Mouse (Mus musculus): ENCODE measurements around the gene Maml1.
"Not testable (repeated sequence)": the region's sequence is repeated elsewhere in the genome, so short reads cannot be mapped to it uniquely, and the experiment has no call there.

The Maml1 gene

DNA sequence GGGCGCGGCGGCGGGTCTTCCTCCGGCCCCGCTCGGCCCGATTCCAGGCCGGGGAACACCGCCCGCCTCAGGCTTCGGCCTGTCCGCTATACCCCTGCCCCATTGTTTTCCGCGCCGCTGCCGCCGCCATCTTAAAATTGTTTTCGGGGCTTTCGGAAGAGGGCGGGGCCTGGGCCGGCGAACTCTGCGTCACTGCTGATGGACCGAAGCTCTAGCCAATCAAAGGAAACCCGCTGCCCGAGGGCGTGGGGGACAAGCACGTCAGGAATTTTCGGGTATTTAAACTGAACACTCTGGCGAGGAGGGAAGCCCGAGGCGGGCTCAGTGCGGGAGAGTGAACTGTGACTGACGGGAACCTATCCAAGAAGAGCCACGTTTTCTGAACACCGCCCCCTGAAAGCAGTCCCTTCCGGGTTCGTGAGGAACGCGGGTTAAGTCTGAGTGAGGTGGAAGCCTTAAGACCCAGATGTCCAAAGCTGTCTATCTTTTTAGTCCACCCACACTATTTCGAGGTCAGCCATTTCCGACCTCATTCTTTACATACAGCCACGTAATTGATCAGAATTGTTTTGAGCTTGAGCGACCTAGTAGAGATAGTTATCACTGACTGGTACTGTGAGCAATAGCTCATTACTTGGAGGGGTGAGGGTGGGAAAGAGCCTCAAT, at the start of gene Maml1:
Gene Maml1 (minus strand): TSS at position 122 of the 666 bp plus-strand sequence.
- peak; percentile 93 for DNase-seq (ENCODE audit: low read depth, low spot score)

DNA sequence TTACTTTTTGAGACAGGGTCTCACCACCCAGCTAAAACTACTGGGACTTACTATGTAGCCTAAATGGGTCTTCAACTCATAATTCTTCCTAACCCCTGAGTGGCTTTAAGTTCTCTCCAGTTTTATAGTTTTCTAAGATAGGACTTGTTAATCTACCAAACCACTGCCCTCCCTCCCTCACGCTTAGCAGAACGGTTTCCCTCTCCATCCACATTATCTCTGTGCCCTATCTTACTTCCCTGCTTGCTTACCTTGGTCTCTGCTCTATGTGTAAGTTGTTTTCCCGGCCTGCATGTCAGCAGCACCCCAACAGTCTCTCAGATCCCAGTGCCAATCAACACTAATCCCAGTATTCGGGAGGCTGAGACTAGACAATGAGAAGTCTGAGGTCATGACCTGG, 44.8 kb upstream of the Maml1 start:
- DNase-seq (ENCODE audit: low read depth, low spot score): no peak

DNA sequence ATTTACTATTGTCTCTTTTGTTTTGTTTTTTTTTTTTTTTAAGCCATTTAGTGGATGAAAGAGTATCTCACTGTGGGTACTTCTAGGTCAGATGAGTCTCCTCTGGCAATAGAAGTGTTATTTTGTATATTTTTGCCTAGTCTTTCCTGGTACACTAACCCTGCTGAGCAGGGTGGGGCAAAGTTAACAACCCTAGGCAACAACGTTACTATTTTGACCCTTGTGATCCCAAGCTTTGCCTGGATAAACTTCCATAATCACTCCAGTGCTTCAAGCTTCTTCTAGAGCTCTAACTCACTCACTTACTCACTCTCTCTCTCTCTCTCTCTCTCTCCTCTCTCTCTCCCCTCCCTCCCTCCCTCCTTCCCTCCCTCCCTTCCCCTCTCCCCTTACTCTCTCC, 44.0 kb upstream of the Maml1 start:
- DNase-seq (ENCODE audit: low read depth, low spot score): no peak

DNA sequence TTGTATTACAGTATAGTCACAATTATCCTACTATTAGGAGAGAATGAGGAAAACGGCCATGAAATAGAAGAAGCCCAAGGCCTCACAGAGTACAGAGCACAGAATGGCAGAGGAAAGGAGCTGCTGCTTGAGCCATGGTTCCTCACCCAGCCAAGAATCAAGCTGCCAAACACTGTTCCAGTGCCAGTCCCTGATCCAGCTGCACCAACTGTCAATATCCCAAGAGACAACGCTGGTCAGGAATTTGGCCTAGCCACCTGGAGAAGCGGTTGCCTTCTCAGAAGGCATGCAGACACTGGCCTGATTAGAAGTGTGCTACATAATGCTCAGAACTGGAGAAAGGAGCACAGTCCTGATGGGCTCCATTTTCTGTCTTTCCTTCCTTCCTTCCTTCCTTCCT, 41.1 kb upstream of the Maml1 start:
- DNase-seq (ENCODE audit: low read depth, low spot score): no peak

DNA sequence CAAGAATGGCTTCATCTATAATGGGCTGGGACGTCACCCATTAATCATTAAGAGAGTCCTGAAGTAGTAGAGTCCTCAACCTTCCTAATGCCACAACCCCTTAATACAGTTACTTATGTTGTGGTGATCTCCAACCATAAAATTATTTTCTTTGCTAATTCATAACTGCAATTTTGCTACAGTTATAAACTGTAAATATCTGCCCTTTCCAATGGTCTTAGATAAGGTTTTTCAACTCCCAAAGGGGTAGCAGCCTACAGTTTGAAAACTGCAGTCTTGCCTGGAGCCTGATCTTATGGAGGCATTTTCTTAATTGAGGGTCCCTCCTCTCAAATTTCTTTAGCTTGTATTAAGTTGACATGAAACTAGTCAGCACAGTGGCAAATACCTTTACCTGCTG, 37.3 kb upstream of the Maml1 start:
- DNase-seq (ENCODE audit: low read depth, low spot score): no peak

DNA sequence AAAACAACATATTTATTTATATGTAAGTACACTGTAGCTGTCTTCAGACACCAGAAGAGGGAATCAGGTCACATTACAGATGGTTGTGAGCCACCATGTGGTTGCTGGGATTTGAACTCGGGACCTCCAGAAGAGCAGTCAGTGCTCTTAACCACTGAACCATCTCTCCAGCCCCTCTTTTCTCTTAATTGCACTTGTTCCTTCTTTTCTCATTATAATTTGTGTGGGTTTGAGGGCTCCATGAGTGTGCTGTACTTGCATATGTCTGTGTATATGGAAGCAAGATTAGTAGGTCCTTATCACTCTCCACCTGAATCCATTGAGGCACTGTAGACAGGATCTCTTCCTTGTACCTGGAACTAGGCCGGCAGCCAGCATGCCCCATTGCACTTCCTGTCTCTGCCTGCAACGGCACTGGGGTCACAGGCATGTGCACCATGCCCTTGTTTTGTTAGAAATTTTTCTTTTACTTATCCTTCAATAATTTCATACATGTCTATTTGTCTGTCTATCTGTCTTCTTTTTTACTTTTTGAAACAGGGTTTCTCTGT, 36.0 kb upstream of the Maml1 start:
- DNase-seq (ENCODE audit: low read depth, low spot score): no peak

DNA sequence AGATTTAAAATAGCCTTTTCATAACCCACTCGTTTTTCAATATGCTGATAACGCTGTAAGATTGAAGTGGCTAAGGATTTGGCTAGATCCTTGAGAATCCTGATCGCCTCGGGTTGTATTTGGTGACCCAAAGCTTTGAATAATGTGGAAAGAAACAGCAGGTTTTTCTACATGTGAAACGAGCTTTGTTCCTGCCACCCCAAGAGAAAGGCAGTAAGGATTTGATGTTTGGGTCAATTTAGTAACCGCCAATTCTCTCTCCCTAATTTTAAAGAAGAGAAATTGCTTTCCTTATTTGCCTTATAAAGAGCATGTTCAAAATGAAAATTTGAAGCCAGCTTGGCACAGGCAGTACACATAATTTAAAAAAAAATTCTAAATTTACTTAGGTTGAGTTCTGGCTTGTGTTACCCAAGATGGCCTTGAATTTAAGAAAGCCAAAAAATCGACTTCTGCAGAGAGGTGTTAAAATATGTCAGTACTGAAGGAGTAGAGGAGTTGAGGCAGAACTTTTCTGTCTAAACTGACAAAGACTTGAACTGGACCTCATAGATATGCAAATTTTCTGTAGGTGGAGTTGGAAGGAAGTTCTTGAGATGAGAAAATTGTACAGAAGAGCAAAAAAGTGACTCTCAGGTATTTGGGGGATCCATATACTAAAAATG, 34.3 kb upstream of the Maml1 start:
- DNase-seq (ENCODE audit: low read depth, low spot score): peak; percentile 8

DNA sequence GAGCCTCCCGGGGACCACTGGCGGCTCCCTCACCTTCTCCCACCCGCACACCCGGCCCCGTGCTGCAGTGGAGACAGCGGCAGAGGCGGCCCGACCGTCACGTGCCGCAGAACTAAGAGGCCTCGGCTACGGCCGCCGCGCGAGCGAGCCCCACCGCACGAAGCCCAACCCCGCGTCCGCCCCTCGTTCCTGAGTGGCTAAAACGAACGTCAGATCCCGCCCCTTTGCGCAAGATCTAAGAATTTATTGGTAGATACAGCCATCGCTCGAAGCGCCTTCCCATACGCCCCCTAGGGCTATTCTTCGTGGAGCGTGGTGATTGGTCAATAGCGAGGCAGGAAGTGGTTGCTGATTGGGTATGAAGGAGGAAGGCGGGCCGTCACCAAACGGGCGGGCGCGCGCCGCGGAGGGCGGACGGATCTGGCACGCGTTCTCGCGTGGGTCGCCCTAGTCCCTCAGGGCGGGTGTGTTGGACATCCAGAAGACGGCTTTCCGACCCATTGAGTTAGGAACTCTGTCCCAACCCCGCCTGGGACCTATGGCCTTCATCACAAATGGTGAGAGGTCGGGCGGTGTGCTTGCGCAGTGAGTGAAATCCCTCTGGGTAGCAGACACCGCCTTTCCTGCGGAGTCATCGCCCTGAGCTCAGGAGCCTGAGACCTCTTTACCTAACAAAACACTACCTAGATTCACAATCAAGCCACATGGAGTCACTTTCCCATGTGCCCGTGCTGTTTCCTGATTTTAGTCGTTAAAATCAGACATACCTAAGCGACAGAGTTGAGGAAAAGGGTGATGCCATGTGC, 33.6 kb upstream of the Maml1 start, which contains the start of gene Canx:
Gene Canx (minus strand): TSS at position 178 of the 806 bp plus-strand sequence.
- DNase-seq (ENCODE audit: low read depth, low spot score): peak; percentile 98

DNA sequence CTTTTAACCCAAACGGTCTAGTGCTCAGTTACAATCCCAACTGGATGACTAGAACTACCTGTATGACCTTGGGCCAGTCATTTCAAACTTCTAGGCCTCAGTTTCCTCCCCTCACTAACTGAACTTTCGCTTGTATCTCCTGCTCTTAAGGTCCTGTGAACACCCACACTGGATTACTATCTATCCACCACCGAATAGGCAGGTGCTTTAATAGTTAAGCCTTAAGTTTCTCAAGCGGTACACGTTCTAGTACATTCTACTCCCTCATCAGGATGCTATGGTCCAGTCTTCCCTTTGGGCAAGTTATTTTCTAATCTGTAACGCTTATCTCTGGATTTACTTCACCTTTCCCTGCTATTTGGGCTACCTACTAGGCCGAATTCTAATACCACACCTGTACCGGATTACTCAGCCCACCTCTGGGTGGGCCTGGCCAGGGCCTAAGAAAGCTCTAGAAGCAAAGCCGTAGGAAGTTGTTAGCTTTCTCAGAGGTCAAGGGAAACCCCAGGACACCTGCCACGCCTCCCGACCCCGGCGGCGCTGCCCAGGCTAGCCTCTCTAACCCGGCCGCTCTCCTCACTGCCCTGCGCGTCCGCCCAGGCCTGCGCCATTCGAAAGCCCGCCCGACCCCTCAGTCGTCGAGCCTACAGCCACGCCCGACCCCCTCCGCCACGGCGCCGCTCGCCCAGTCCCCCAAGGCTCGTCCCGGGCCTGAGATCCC, 32.8 kb upstream of the Maml1 start:
- no peak for DNase-seq (ENCODE audit: low read depth, low spot score)

DNA sequence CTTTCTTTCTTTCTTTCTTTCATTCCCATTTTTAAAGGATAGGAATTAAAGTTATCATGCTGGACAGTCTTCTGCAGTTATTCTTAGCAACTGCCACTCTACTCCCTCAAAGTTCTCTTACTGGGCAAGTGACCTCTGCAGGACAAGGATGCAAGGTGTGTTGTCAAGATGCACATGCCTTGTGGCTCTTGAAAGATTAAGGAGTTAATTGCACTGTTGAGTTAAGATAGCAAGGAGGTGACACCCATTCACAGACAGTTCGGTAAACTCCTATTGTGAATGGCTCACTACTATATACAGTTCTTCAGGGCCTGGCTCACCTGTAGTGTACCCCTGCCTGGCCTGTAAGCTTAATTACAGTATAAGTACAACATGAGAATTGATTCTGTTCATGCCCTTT, 31.7 kb upstream of the Maml1 start:
- DNase-seq (ENCODE audit: low read depth, low spot score): no peak

DNA sequence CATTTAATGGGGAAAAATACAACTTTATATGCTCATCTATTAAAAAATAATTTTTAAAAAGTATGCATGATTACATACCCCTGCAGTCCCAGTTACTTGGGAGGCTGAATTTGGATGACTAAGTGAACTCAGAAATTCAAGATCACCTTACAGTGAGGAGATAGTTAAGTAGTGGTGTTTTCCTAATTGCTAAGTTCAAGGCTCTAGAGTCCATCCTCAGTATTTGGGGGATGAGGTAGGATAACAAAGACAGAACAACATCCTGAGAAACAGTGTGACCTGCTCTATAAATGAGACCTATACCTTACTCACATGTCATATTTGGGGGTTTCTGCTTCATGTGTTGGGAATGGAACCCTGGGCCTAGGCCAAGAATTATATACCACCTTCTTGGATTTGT, 30.2 kb upstream of the Maml1 start:
- no peak for DNase-seq (ENCODE audit: low read depth, low spot score)

DNA sequence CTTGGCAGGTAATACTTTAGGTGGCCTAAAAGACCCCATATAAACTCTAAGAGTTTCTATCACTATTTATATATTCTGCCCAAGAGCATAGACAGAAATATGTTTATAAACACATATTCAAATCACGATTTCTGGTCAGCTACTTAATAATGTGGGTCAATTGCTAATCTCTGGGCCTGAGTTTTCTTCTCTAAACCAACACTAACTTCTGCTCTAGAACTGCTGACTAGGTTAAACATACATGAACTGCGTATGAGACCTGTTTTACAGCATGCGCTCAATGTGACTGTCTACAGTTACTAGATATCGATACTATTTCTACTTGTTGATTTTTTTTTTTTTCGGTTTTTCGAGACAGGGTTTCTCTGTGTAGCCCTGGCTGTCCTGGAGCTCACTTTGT, 29.1 kb upstream of the Maml1 start:
- no peak for DNase-seq (ENCODE audit: low read depth, low spot score)

DNA sequence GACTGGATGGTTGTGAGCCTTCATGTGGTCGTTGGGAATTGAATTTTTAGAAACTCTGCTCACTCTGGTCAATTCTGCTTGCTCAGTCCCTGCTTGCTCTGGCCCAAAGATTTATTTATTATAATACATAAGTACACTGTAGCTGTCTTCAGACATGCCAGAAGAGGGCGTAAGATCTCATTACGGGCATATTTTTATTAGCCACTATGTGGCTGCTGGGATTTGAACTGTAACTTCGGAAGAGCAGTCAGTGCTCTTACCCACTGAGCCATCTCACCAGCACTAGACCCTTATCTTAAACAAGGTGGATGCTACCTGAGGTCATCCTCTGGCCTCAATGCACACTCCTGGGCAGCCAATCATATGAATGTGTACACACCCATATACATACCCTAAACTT, 27.2 kb upstream of the Maml1 start:
- DNase-seq (ENCODE audit: low read depth, low spot score): not testable (repeated sequence)

DNA sequence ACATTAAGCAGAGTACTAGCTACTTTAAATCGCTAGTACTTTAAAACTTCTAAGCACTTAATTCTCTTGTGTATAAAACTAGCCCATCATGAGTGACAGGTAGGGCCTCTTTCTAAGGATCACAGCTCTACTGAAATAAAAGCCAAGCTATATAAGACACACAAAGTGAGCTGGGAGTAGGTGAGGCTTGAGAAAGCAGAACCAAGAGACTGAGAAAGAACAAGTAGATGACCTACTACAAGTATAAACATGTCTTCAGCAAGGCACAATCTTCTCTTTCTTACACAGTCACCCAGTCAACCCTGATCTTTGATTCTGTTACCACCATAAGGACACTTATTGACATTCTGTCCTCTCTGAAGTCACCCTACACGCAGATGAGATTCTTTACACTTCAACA, 20.7 kb upstream of the Maml1 start:
- DNase-seq (ENCODE audit: low read depth, low spot score): no peak

DNA sequence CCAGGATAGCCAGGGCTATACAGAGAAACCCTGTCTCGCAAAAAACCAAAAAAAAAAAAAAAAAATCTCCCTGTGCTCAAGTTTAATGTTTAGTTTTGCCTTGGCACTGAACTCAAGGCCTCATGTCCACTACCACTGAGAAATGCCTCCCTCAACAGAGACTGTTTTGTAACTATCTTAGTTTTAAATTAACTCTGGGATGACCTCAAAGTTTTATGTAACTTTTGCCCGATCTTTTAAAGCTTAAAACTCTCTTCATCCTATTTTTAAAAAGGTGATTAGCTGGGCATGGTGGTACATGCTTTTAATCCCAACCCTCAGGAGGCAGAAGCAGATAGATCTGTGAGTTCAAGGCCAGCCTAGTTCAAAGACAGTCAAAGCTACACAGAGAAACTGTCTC, 11.3 kb upstream of the Maml1 start:
- DNase-seq (ENCODE audit: low read depth, low spot score): no peak

DNA sequence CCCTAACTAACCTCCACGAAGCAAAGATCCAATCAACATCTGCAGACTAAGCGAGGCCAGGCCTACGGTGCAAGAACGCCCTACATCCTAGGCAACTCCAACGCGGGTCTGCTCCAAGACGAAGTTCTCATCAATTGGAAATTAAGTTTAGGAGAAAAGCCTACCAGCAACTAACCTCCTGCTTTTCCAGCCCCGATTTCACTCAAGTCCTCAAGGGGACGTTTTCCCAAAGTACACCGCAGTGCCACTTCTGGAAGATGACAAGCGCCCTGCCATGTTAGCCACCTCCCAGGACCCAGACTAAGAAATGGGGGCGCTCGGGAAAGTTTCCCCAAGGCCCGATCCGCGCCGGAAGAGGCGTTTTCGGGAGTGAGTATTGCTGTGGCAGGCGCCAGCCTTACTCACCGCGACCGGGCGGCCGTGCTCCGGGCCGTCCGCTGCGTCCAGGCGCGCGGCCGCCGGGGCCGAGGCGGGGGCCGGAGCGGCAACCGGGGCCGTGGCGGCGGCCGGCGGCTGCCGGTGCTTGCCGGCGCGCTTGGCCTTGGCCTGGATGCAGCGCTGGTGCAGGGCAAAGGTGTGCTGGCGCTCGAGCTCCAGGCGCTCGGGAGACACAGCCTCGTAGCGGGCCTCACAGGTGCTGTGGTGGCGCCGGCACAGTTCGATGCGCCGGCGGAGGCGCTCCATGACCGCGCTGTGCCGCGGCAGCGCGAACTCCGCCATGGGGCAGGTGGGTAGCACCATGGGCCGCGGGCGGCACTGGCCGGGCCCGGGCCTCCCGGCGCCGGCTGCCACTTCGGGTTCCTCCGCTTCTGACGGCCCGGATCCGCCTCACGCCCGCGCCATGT, 568 bp downstream of the Maml1 start:
- no peak for DNase-seq (ENCODE audit: low read depth, low spot score)

DNA sequence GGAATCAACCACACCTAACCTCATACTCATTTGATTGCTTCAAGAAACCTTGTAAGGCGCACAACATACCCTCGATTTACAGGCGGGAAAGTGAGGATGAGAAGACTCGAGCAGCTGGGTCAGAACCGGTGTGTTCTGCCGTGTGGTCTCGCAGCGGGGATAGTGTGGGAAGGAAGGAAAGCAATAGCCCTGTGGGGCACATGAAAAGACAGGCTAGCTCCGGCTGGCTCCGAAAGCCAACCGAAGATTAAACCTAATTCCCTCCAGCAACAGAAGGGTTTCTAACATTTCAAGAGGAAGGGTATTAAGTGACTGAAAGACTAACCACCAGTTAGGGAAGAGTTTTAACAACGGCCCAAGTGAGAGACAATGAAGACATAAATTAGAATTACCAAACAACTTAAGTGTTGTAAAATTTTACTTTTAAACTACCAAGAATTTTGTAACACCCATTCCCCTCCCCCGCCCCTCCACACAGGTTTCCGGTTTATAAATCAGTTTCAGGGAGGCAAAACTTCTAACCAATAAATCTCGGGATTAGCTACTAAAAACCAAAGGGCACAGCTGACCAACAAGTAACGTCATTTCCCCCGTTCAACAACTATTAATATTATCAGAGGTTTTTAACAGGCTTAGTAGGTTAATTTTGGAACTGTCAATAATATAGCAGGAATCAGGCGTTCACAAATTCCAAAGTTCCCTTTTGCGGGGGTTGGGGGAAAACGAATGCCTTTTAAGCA, 1.5 kb downstream of the Maml1 start:
- DNase-seq (ENCODE audit: low read depth, low spot score): no peak

DNA sequence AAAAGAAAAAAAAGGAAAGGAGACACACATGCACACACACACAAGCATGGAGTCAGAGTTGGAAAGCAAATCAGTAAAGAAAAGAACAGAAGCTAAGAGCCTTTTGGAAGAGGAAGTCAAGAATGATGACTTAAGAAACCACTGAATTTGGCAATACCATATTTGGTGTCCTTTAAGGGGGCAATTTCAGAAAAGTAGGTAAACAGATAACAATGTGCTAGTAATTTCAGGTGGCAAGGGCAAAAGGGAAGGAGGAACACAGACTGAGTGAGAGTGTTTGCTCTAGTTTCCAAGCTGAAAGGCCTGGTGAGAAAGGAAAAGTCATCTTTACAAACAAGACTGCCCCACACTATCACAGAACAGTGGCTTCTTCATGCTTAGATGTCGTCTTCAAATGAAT, 5.7 kb downstream of the Maml1 start:
- no peak for DNase-seq (ENCODE audit: low read depth, low spot score)

DNA sequence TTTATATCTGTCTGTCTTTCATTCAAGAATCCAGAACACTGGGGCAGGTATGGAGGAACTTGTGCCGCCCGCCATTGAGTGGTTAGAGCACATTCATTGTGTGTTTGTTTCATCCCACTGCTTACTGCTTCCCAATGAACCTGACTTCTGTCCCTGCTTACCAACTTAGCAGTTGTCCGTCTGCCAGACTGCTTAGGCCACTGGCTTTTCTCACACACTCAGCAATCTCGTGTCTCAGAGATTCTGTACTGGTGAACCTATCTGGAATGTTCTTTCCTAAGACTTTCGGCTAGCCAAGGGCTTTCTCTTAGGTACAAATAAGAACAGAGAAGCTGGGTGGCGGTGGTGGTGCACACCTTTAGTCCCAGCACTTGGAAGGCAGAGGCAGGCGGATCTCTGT, 6.4 kb downstream of the Maml1 start:
- no peak for DNase-seq (ENCODE audit: low read depth, low spot score)

DNA sequence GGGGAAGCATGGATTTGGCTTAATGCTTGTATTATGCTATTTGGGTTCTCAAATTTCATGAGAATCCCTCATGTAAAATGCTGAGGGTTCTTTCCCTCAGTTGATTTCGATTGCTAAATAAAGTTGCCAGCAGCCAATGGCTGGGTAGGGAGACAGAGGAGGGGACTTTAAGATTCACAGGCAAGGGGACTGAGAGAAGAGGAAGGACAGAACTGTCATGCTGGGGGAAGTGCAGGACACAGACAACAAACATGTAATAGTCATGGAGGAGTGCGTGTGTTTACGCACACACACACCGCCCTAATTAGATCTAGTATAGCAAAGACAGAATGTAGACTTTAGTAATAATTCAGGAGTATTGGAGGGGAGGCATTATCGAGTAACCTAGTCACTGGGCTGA, 6.8 kb downstream of the Maml1 start:
- no peak for DNase-seq (ENCODE audit: low read depth, low spot score)

Data from retina, postnatal 7 days (tissue).